Mouse (Mus musculus) cerebellum, adult 8-10 months (tissue): ENCODE measurements around the gene Olfr934.

ENCODE experiments used
- DNase-seq: peaks from one replicate; pipeline ENCODE4 v3.0.0; 2022

Gene Olfr934

GRCm38 (mm10) chr9:38988215-38988614 lies at the start of gene Olfr934:
TSS of gene Olfr934 (minus strand) at chr9:38988315.
- no peak for DNase-seq

- DNase-seq, result no peak
These were observed 35.2 kb upstream of the Olfr934 start, which contains the start of gene Olfr146 for GRCm38 (mm10) chr9:39023277-39023676. TSS of gene Olfr146 (minus strand) at chr9:39023377.

- no peak for DNase-seq
These were observed 11.5 kb upstream of the Olfr934 start, which contains the start of gene Olfr935 for GRCm38 (mm10) chr9:38999583-38999982. TSS of gene Olfr935 (minus strand) at chr9:38999683.

- no peak for DNase-seq
These were observed 16.1 kb downstream of the Olfr934 start, which contains the start of gene Olfr933 for GRCm38 (mm10) chr9:38972013-38972412. TSS of gene Olfr933 (plus strand) at chr9:38972313.

GRCm38 (mm10) chr9:38954124-38954416 lies 34.0 kb downstream of the Olfr934 start:
- DNase-seq, result no peak

GRCm38 (mm10) chr9:38953401-38954123 lies 34.6 kb downstream of the Olfr934 start:
- no peak for DNase-seq
